Mouse (Mus musculus) mesoderm, embryonic 11.5 days (tissue): ENCODE measurements around the gene Zfp420.

ENCODE experiments used
- DNase-seq: peaks from one replicate; pipeline ENCODE4 v3.0.0-alpha.2; 2012; ENCODE audit warnings: low read depth, low spot score

Gene Zfp420

DNA sequence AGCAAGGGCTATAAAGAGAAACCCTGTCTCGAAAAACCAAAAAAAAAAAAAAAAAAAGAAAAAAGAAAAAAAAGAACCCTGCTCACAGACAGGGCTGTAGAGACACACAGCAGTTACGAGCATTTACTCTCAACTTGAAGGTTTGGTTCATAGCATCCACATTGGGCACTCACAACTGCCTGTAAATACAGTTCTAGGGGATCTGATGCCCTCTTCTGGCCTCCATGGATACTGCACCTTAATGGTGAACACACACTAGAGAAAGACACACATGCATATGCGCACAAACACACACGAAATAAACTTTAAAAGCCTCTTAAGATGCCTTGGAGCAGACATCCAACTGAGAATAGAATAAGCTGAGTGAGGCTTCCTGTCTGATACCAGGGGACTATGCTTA lies 38.6 kb downstream of the Zfp420 start:
- no peak for DNase-seq

- DNase-seq = no peak
These were observed 44.3 kb downstream of the Zfp420 start for GRCm38 (mm10) chr7:29904101-29904500.

DNA sequence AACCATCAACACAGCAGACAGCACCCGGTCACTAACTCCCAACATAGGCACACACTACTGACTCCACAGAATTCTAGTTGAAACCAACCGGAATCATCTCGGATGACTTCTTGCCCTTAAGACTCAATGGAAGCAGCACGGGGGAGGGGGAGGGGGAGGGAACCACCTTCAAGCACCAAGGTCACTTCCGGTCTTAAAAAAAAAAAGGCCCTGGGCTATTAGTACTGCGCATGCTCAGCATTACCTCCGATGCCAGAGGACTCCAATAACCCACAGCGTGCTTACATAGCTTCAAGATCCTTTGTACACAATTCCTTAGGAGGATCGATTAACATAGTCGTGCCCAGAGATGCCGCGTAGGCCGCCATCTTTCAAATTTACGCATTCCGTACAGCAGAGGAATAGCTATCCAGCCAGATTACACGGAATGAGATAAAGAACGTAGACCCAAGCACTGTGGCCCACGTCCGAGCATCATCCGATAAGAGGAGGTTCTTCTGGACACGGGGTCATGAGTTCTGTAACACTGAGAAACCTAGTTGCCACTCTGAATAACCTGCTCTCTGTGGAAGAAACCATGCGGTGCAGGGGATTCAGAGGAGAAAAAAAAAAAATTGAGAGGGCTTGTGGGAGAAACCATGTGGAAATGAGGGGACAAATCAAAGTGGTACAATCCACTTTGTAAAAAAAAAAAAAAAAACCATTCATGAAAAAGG lies 46.3 kb downstream of the Zfp420 start, which contains the start of gene Zfp27:
Gene Zfp27 (minus strand): TSS at position 607 of the 716 bp plus-strand sequence.
- DNase-seq = peak; percentile 86

DNA sequence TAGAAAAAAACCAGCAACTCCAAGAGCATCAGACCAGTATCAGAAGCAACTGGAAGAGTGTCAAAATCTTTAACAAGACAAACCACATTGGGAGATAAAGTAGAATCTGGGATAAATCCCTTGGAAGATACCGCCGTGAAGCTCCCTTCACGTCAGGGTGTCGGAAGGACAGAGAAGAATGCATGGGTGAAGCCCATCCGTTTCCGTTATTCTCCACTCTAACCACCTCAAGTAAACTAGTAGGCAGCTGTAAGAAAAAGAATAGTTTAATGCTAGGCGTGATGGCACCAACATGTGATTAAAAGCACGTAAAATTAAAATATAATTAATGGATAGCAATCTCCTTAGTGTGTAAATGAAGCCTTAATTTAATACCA lies 46.9 kb downstream of the Zfp420 start:
- DNase-seq = no peak

- no peak for DNase-seq
These were observed 47.4 kb downstream of the Zfp420 start for GRCm38 (mm10) chr7:29907206-29907605.

- peak; percentile 89 for DNase-seq
These were observed 48.6 kb downstream of the Zfp420 start, which contains the start of gene Zfp383 for GRCm38 (mm10) chr7:29908130-29908950. Gene Zfp383, plus strand, starts transcription at chr7:29908223.

DNA sequence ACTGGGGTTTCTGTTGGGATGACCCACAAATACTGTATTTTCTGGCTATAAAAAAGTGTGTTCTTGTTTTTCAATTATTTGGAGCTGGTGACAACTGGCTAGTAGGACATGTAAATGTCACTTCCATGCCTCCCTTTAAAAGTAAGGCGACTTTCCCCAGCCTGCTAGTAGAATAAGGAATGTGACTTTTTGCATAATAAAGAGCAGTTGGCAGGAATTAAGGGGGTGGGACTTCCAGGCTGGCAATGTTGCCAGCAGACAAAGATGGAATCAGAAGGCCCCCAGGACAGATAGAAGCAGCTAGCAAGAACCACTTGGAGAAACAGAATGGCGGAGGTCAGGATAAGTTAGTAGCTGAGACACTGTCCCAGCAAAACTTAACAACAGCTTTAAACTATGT lies 50.5 kb downstream of the Zfp420 start:
- DNase-seq = no peak

DNA sequence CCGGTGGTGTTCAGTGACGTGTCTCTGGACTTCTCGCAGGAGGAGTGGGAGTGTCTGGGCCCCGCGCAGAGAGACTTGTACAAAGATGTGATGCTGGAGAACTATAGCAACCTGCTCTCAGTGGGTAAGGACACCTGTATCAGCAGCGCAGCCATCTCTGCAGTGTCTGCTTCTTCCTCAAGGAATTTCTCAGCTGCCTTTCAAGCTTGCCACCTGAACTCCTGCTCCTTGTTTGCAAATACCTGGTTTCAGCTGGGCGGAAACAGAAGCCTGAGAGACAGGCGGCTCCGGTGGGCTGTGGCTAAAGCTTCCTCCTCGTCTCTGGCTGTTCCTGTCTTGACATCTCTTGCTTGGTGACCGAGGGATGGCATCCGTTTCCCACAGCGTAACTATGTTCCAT lies 52.4 kb downstream of the Zfp420 start:
- no peak for DNase-seq

GRCm38 (mm10) chr7:29917371-29918061 lies 57.7 kb downstream of the Zfp420 start:
- no peak for DNase-seq

DNA sequence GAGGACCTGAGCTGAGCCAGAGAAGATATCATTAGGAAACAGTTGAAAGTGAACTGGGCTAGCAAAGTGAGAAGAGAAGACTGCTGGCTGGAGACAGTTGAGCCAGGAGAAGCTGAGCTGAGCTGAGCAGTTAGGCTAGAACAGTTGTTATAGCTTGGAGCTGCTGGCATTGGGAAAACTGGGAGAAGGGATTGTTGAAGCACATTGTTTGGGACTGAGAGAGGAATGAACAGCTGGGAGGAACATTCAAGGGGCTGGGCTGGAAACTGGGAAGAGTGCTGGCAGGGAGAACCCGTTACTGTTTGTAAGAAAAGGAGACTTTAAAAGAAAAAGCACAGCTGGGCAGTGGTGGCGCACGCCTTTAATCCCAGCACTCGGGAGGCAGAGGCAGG lies 58.3 kb downstream of the Zfp420 start:
- no peak for DNase-seq

- DNase-seq = no peak
These were observed 61.8 kb downstream of the Zfp420 start for GRCm38 (mm10) chr7:29921439-29922093.

DNA sequence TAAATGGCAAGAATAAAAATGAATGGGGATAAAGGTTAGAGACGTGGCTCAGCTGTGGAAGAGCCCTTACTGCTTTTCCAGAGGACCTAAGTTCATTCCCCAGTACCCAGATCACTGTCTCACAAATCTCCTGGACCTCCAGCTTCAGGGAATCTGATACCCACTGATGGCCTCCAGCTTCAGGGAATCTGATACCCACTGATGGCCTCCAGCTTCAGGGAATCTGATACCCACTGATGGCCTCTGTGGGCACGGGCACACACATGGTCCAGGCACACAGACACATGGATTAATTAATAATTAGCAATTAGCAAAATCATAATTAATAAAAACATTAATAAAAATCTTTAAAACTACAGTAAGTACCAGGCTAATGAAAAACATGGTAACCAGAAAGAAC lies 63.0 kb downstream of the Zfp420 start:
- DNase-seq = no peak
